Mouse (Mus musculus): Measurements from ENCODE around the gene Adgrl3. TPM values are rescaled to one million over a fixed set of nuclear protein-coding genes. Genes with fewer than 3 reads are reported as not detected.

The Adgrl3 gene
- total RNA-seq, 4 experiments from 2014 or later: 0.35 to 0.58 (median 0.44) TPM

DNA sequence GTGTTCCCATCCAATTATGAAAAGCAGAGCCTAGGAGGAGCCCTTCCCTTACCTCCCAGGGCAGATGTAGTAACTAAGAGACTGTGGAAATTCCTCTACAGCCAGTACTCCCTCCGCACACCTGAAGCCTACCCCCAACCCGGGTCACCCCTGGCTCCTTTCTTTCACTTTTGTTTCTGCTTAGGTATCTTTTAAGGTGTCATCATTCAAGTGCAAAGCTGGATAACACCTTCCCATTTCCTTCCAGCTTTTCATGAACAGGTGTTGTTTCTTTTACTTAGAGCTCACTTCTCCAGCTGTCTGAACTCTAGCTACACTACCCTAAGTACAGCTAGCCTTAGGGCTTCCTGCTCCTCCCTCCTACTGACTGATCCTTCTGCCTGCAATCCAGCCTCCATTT is 634.0 kb downstream of the Adgrl3 start:
- DNase-seq (ENCODE audit: low spot score in 2 of 2): no peak

DNA sequence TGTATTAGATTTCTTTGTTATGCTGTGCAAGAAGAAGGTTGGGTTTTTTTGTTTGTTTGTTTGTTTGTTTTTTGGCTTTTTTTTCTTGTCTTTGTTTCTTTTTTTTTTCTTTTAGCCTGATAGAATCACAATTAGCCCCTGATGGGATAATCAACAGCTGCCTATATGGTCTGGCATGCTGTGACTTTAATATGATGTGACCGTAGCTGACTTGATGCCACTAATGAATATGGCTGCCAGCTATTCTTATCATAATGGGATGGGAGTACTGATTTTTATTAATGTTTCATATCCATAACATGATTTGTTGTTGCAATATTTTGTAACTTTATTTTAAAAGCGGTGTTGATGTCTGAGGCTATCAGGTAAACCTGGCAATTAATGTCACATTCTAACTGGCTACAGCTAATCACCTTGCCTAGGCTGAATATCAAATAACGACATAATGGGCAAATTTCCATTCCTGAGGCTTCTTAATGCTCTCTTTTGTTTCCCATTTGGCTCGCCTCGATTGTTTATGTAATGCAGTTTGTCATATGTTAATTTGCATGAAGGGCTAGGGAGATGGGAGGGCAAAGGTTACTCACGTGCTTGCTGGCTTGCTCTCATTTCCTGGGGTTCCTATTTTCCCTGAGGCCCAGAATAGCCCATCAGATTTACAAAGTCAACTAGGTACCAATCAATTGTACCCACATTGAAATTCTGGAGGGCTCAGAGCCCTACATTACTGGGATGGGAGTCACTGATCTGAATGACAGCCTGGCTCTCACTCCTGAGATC is 641.9 kb downstream of the Adgrl3 start:
- no peak for DNase-seq (ENCODE audit: low spot score in 2 of 2)

GRCm38 (mm10) chr5:81671025-81671424 is 651.1 kb downstream of the Adgrl3 start:
- no peak for DNase-seq (ENCODE audit: low spot score in 2 of 2)

DNA sequence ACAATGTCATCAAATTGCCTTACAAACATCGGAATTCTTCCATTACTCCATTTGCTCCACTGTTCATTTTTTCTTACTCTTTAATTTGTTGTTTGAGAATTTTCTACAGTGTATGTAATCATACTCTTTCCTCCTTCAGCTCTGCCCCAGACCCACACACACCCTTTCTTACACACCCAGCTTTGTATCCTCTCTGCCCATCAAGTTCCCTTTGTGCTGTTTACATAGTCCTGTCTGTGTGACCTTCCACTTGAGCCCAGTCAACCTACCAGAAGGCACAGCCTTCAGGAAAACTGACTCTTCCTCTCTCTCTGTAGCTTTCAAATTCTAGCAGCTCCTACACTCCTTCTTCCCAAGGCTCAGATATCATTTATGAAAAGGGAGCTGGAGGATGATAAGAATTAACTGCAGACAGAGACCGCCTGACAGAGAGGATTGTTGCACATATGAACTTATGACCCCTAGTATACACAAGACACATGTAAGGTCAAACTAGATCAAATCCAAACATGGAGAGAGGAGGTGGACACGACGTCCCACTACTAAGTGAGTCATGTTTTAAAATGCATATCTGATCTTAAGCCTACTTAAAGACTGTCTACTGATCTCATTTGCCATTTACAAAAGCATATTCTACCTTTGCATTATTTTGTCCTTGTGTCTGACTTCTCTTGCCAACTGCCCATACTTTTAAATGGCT is 654.5 kb downstream of the Adgrl3 start:
- DNase-seq (ENCODE audit: low spot score in 2 of 2): no peak

- DNase-seq (ENCODE audit: low spot score in 2 of 2): no peak
Observed at GRCm38 (mm10) chr5:81674975-81675371, 655.0 kb downstream of the Adgrl3 start.

DNA sequence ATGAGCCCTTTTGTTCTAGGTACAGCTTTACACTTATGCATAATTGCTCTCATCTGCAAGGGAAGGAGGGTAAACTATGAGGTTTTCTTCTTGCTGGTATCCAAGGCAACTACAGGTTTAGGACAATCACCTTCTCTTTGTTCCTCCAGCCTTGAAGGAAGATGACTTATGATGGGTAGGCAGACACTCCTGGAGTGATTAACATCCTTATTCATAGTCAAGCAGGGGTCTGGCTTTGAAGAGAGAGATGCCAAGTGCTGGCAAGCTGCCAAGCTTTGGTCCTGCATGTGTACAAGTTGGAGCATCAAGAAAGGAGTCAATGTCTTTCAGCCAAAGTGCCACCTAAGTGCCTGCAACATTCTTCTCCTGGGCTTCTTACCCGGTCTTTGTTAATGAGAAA is 657.0 kb downstream of the Adgrl3 start:
- no peak for DNase-seq (ENCODE audit: low spot score in 2 of 2)

GRCm38 (mm10) chr5:81686206-81686605 is 666.3 kb downstream of the Adgrl3 start:
- DNase-seq (ENCODE audit: low spot score in 2 of 2): no peak

DNA sequence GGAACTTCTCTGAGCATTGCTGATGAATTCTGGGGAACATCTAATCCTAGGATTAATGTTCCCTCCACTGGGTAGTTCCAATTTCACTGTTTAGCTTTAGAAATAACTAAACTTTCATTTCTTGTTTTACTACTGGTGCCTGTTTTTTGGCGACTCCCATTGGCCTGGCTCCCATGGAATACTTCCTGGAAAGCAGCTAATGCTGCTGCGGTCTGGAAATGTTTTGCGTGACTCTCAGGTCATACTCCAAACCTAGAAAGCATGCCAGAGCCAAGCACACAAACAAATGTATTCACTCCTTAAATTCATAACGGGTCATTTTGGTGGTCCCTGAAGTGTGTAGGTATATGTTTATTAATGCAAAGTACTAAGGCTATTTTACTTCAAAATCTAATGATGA is 666.9 kb downstream of the Adgrl3 start:
- DNase-seq (ENCODE audit: low spot score in 2 of 2): no peak

GRCm38 (mm10) chr5:81729620-81730019 is 709.7 kb downstream of the Adgrl3 start:
- DNase-seq (ENCODE audit: low spot score in 2 of 2): no peak

DNA sequence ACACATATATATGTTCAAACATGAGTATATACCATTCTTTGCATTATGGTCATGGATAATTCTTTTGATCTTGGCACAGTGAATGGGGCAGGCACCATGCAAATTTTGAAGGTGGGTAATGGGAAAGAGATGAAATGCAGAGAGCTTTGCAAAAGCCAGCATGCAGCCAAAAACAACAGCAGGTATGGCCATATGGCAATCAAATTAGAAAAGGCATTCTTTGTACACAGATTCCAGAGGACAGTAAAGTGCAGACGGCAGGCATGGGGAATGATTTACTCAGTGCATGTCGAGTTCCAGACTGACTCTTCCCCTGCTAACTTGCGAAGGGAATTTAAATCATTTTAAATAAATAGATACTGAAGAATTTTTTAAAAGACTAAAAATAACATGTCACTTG is 716.1 kb downstream of the Adgrl3 start:
- DNase-seq (ENCODE audit: low spot score in 2 of 2): no peak

DNA sequence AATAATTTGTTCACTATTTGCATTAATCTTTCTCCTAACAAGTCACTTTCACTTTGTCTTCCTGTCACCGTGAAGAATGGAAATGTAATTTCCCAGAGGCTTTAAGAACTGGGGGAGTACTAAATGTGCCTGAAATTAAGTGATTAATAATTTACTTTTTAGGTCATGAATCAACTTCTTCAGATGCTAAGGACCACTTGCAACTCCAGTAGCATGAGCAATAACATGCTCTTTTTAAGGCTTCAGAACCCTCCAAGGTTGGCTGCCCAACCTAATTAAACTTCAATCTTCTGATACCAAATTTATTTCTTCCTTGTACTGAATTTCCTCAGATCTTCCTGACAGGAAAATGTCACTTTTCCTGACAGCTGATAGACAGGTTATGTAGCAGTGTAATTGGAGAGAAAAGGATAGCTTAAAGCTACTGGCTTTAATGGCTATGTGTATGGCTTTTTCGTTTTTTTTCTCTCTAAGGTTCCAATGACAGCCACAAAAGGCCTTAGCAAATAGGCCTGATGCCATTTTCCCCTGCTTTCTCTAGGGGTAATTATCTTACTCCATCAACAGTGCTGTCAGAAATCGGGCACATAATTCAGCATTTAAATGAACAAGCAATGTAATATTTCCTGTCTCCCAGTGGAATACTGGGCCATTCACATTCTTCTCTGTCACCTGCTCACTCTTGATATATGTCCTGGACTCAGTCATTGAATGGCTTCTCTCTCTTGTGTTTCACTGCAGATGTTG is 718.5 kb downstream of the Adgrl3 start:
- DNase-seq (ENCODE audit: low spot score in 2 of 2): no peak

DNA sequence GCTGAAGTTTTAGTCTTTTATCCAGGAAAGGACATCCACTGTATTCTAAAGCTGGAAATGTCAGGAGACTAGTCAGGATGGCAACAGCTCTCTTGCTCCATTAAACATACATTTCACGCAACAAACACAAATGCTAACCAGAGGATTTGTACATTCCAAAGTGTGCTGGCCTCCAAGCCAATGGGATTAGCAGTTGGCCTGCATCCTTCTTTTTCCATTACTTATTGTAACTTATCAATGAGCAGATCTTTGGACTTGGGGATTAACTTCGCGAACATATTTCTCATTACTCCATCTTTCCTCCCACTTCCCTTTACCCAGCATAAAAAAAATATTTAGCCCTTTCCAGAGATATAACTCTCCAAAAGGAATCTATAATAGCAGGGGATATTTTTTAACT is 732.5 kb downstream of the Adgrl3 start:
- DNase-seq (ENCODE audit: low spot score in 2 of 2): no peak

DNA sequence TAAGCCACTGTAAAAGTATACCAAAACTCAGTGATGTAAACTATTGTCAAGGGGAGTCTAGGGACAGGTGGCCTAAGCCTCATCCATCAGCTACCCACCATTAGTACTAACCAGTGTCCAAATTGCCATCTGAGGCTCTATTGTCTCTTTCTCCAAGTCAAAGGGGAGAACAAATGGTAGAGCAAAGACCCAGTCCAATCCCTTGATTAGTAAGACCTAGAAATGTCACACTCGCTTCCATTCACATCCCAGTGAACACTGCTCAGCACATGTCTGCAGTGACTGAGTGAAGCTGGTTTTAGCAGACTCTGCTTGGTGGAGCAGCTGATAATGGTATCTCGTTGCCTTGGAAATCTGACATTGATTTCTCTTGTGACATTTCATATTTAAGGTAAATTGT is 735.8 kb downstream of the Adgrl3 start:
- no peak for DNase-seq (ENCODE audit: low spot score in 2 of 2)

GRCm38 (mm10) chr5:81757093-81757725 is 737.3 kb downstream of the Adgrl3 start:
- DNase-seq (ENCODE audit: low spot score in 2 of 2): no peak

- no peak for DNase-seq (ENCODE audit: low spot score in 2 of 2)
Observed at GRCm38 (mm10) chr5:81776234-81776633, 756.3 kb downstream of the Adgrl3 start.

GRCm38 (mm10) chr5:81776746-81777145 is 756.8 kb downstream of the Adgrl3 start:
- no peak for DNase-seq (ENCODE audit: low spot score in 2 of 2)

GRCm38 (mm10) chr5:81784770-81785169 is 764.8 kb downstream of the Adgrl3 start:
- DNase-seq (ENCODE audit: low spot score in 2 of 2): no peak

DNA sequence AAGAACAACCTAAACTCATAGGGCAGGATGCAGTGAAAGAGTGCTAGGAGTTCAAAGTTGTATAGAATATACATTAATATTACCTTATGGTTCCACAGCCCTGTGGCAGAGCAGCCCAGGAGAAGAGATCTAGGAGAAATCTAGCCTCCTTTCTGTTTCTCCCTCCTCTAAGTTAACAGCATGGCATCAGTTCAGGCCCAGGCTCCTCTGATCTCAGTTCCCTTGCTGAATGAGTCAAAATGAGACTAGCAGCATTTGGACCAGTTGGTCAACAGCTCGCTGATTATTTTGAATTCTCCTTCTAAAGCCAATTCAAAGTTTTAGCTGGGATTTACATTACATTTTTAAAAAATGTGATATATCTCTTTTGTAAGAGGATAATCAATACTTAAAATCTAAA is 770.8 kb downstream of the Adgrl3 start:
- no peak for DNase-seq (ENCODE audit: low spot score in 2 of 2)

GRCm38 (mm10) chr5:81794125-81794524 is 774.2 kb downstream of the Adgrl3 start:
- DNase-seq (ENCODE audit: low spot score in 2 of 2): no peak

DNA sequence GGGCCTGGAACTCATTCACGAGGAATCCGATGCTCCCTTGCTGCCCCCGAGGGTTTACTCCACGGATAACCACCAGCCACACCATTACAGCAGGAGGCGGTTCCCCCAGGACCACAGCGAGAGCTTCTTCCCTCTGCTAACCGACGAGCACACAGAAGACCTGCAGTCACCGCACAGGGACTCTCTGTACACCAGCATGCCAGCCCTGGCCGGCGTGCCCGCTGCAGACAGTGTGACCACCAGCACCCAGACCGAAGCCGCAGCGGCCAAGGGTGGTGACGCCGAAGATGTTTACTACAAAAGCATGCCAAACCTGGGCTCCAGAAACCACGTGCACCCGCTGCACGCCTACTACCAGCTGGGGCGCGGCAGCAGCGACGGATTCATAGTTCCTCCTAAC is 774.7 kb downstream of the Adgrl3 start:
- peak in 1 of 2 experiments; percentile 2 for DNase-seq (ENCODE audit: low spot score in 2 of 2)

- DNase-seq (ENCODE audit: low spot score in 2 of 2): no peak
Observed at GRCm38 (mm10) chr5:81796128-81796527, 776.2 kb downstream of the Adgrl3 start.

DNA sequence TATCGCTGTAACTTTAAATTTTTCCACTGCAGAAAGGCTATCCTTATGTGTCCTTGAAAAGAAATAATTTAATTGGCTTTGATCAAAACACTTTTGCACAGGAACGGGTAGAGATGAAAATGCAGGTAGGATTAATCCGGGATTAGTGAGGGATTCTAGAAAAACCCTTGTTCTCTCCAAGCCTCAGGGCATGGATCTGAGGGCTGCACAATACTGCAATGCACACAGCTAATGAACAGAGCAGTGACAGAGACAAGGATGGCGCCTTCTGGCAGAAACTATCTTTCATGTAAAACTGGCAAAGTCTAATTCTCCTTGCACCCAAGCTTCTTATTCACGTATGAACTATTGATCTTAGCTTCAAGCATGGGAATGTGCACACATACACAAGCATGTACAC is 791.0 kb downstream of the Adgrl3 start:
- DNase-seq (ENCODE audit: low spot score in 2 of 2): no peak
